Mouse (Mus musculus) midbrain, postnatal 0 days (tissue): Measurements from ENCODE around the gene Asna1. TPM values are rescaled to one million over a fixed set of nuclear protein-coding genes. Genes with fewer than 3 reads are reported as not detected.

Experiments
- ATAC-seq: fragments of 200-750 bp; cut with Nextera tagmentation; 2 replicates; pipeline ENCODE4 v1.8.0; 2017; ENCODE audit warnings: moderate number of reproducible peaks, mild to moderate bottlenecking, moderate TSS enrichment, moderate library complexity; ENCODE audit not compliant: low FRiP score
- DNase-seq: peaks from one replicate; pipeline ENCODE4 v3.0.0-alpha.2; 2015; ENCODE audit warnings: low spot score
- H3K27ac ChIP-seq: fragments of 300-500 bp; sonication (generic); 2 replicates; pipeline ENCODE4 v1.5.1; 2014; ENCODE audit warnings: low read depth, mild to moderate bottlenecking, low read length, mixed read lengths
- H3K27me3 ChIP-seq: fragments of 300-500 bp; sonication (generic); 2 replicates; pipeline ENCODE4 v1.6.1; 2014; ENCODE audit warnings: low read length, control low read depth, mixed read lengths; ENCODE audit not compliant: insufficient read depth
- H3K36me3 ChIP-seq: fragments of 300-500 bp; sonication (generic); 2 replicates; pipeline ENCODE4 v1.6.1; 2014; ENCODE audit warnings: low read length, control low read depth, mixed read lengths; ENCODE audit not compliant: insufficient read depth
- H3K4me1 ChIP-seq: fragments of 300-500 bp; sonication (generic); 2 replicates; pipeline ENCODE4 v1.6.1; 2014; ENCODE audit warnings: mild to moderate bottlenecking, control low read depth, antibody characterized with exemption, low read length, mixed read lengths; ENCODE audit not compliant: insufficient read depth
- H3K4me2 ChIP-seq: fragments of 300-500 bp; sonication (generic); 2 replicates; pipeline ENCODE4 v1.6.1; 2014; ENCODE audit warnings: low read depth, mild to moderate bottlenecking, low read length, mixed read lengths; ENCODE audit not compliant: poor library complexity, severe bottlenecking
- H3K4me3 ChIP-seq: fragments of 300-500 bp; sonication (generic); 2 replicates; pipeline ENCODE4 v1.5.1; 2014; ENCODE audit warnings: low read depth, mild to moderate bottlenecking, low read length, moderate library complexity
- H3K9ac ChIP-seq: fragments of 300-500 bp; sonication (generic); replicated peaks from 2 replicates; pipeline ENCODE4 v1.6.1; 2014; ENCODE audit warnings: mild to moderate bottlenecking, low read length, moderate library complexity, mixed read lengths; ENCODE audit not compliant: poor library complexity, severe bottlenecking
- H3K9me3 ChIP-seq: fragments of 300-500 bp; sonication (generic); 2 replicates; pipeline ENCODE4 v1.6.1; 2016; ENCODE audit warnings: low read length, control low read depth
- CTCF ChIP-seq: IDR thresholded peaks from 2 replicates; pipeline ENCODE4 v1.5.1; 2016; ENCODE audit warnings: antibody characterized with exemption, mild to moderate bottlenecking
- WGBS: fragments of 180-500 bp; shearing (Covaris S2); extraction: QIAGEN DNeasy Blood & Tissue Kit; methylation state at CpG from one replicate; pipeline ENCODE4 v1.1.7; 2014; 5-methylcytosine and 5-hydroxymethylcytosine counted together
- microRNA-seq: library from miRNA; unstranded; fragments of <30 nt; microRNA quantifications from one replicate; pipeline ENCODE4, GENCODE M21; 2016; ENCODE audit warnings: borderline number of aligned reads
- polyA plus RNA-seq: library from polyadenylated mRNA; unstranded; fragments of >200 nt; fragmentation: Nextera tagmentation; extraction: Ambion mirVana; gene quantifications from 2 replicates; pipeline ENCODE4 v1.2.1, GENCODE M21; 2015
- total RNA-seq: library from RNA; depleted of rRNA; stranded (reverse); fragments of >200 nt; gene quantifications from 2 replicates; pipeline ENCODE4 v1.2.3, GENCODE M21; 2014; rRNA removed

Gene Asna1
- total and polyA plus RNA-seq, 2 experiments from 2014 or later, result 137 to 172 TPM

DNA sequence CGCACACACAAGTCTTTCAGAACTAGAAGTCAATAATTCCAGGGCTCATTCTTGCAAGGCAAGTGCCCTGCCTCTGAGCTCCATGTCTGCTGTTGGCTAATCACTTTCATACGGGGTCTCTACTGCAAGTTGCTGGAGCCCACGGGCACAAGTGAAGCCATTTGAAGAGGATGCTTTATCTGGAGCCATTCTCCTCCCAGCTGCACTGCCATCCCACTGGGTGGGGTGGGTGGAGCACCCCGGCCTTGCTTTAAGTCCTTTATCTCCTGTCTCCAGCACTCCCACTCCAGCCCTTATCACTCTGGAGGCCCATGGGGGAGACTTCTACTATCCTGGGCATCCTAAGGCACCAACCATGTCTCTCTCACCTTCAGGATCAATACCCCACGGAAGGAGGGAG, 54.2 kb downstream of the Asna1 start:
- DNase-seq (no peak), ATAC-seq (no peak)
- Histone ChIP-seq H3K4me2 (peak overlapping the region; percentile 86), H3K9me3 (no peaks in the 10 kb centered on the region), H3K27ac (peak overlapping the region; percentile 91), H3K27me3 (no peaks in the 10 kb centered on the region), H3K9ac (peak overlapping the region; percentile 77; the same call in 1 of the 2 replicates), H3K4me1 (peaks cover 7% of the 10 kb centered on the region; the same call in 1 of the 2 replicates), H3K36me3 (peaks cover 20% of the 10 kb centered on the region), H3K4me3 (peak overlapping the region; percentile 74)
- WGBS, result 51% methylated on average over 5 of the region's 5 CpGs
- TF ChIP-seq CTCF, result no peak

DNA sequence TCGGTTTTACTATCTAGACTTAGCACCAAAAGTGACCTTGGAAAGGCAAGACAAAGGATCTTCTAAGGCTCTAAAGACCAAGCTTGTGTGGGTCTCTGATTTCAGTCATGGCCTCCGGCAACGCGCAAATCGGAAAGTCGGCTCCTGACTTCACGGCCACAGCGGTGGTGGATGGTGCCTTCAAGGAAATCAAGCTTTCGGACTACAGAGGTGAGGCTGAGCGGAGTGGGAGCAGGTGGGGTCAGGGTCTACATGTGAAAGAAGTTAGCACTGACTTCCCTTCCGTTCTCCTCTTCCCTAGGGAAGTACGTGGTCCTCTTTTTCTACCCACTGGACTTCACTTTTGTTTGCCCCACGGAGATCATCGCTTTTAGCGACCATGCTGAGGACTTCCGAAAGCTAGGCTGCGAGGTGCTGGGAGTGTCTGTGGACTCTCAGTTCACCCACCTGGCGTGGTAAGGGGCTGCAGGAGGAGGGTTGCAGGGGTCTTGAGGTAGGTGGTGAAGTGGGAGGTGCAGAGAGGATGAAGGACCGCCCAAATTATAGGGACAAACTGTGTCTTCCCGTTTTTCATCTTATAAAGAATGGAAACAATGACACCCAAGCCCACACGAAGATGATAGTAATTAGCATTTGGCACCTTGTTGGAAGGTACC, 54.8 kb downstream of the Asna1 start:
- Histone ChIP-seq H3K9me3 (no peaks in the 10 kb centered on the region), H3K36me3 (peaks cover 20% of the 10 kb centered on the region), H3K27me3 (no peaks in the 10 kb centered on the region), H3K9ac (peak overlapping the region; percentile 77), H3K4me3 (peak overlapping the region; percentile 74), H3K27ac (peak overlapping the region; percentile 91), H3K4me1 (peaks cover 9% of the 10 kb centered on the region; the same call in 1 of the 2 replicates), H3K4me2 (peak overlapping the region; percentile 86)
- DNase-seq (no peak), ATAC-seq (no peak)
- no peak for TF ChIP-seq CTCF
- WGBS, result 5% methylated on average over 21 of the region's 21 CpGs

DNA sequence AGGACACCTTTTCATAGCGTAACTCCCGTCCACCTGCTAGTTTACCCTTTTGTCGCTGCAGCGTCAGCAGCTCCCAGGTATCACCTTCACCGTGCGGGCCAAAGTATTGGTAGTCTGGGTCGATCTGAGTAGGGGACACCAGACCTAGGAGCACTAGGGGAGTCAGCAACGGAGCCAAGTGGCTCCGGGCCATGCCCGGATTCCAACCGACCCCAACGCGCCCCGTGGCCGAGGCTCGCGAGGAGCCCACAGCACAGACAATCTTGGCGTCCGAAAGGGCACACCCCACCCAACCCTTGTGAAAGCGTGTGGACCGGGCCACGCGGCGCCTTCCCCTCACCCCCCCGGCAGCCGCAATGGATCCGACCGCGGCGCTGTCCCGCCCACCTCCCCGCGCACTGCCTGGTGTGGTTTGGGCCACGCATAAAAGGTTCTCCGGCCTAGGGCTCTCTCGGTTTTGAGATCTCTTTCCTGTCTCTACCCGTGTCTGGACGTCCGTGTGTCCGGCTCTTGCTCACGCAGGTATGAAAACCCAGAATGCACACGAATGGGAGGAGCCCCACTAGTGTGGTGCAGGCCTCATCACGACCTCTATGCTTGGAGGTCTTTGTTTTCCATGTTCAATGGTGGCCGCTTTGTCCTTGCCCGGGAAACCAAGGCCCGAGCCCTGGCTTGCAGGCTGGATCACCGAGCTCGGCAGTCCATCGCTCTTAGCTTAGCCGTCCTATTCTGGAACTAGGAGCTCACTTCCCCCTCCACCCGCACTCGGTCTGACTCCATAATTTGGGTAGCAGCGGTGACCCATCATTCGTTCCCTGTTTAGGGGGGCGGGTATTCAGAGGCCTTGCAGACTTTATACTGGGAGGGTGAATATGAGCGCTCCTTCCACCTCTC, 55.6 kb downstream of the Asna1 start, which contains the start of the genes Gm49661, Prdx2 and Rnaseh2a:
Gene Gm49661 (minus strand): TSS at position 193 of the 894 bp plus-strand sequence.
Gene Prdx2 (plus strand): TSS at position 347 of the 894 bp plus-strand sequence.
Gene Rnaseh2a (minus strand): TSS at position 527 of the 894 bp plus-strand sequence.
- Histone ChIP-seq H3K27ac (peak within 1 kb of the TSS; percentile 91), H3K9ac (peak within 1 kb of the TSS; percentile 77), H3K4me3 (peak within 1 kb of the TSS; percentile 74), H3K4me1 (peaks cover 13% of the 10 kb centered on the region; the same call in 1 of the 2 replicates), H3K9me3 (no peaks in the 10 kb centered on the region), H3K4me2 (peak within 1 kb of the TSS; percentile 86), H3K27me3 (no peaks in the 10 kb centered on the region), H3K36me3 (peaks cover 20% of the 10 kb centered on the region)
- DNase-seq (peak; percentile 88), ATAC-seq (peak; percentile 83)
- TF ChIP-seq CTCF, result no peak
- WGBS, result under 1% methylated on average over 54 of the region's 56 CpGs

DNA sequence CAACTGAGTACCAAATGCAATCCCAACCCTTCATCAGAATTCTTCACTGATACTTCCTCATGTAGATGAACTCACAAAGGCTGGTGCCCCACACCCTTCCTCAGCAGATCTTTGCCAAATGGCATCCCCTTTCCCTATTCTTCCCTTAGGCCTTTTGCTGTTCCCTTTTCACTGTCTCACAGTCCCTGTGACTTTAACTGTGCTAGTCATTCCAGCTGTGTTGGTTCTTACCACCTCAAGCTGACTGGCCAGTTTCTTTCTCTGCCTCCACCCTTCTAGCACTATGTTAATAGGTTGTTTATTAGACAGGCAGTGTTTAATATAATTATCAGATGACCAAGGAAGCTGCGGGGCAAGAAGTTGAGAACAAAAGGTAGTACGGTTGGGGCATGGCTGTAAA, 56.4 kb downstream of the Asna1 start:
- ATAC-seq (no peak), DNase-seq (no peak)
- no peak for TF ChIP-seq CTCF
- H3K36me3 ChIP-seq, result peaks cover 20% of the 10 kb centered on the region
- H3K4me2 ChIP-seq, result peak overlapping the region; percentile 86
- peak overlapping the region; percentile 91 for H3K27ac ChIP-seq
- peaks cover 13% of the 10 kb centered on the region; the same call in 1 of the 2 replicates for H3K4me1 ChIP-seq
- WGBS, result 22% methylated on average over 2 of the region's 2 CpGs
- H3K9me3 ChIP-seq, result no peaks in the 10 kb centered on the region
- H3K9ac ChIP-seq, result peak overlapping the region; percentile 77; the same call in 1 of the 2 replicates
- peak overlapping the region; percentile 74 for H3K4me3 ChIP-seq
- H3K27me3 ChIP-seq, result no peaks in the 10 kb centered on the region

Small RNA genes within 50 kb of the gene (microRNA-seq; reads per million reads assigned to microRNA genes)
- gene Mir7070, result 3.4 reads per million, percentile 2 among the genes with 10 or more reads in this experiment

Other genes starting within 250 kb of the Asna1 start
- gene Nfix, start 224.9 kb downstream of the Asna1 start, total RNA-seq, result 40.1 and 62.5 TPM in 2 replicates
- gene Nfix, start 224.9 kb downstream of the Asna1 start, polyA plus RNA-seq, result 41.7 and 53.7 TPM in 2 replicates
- gene Dand5, start 202.5 kb downstream of the Asna1 start, total RNA-seq, result 7.6 and 7.7 TPM in 2 replicates
- gene Dand5, start 202.5 kb downstream of the Asna1 start, polyA plus RNA-seq, result 12.6 and 14.5 TPM in 2 replicates
- 27.5 and 28.2 TPM in 2 replicates for gene Gadd45gip1, start 193.8 kb downstream of the Asna1 start, total RNA-seq
- 42.9 and 45.1 TPM in 2 replicates for gene Gadd45gip1, start 193.8 kb downstream of the Asna1 start, polyA plus RNA-seq
- gene Rad23a, start 184.6 kb downstream of the Asna1 start, total RNA-seq, result 43.8 and 57.5 TPM in 2 replicates
- gene Rad23a, start 184.6 kb downstream of the Asna1 start, polyA plus RNA-seq, result 83.5 and 88.3 TPM in 2 replicates
- gene Calr, start 178.3 kb downstream of the Asna1 start, total RNA-seq, result 369 and 436 TPM in 2 replicates
- 444 and 445 TPM in 2 replicates for gene Calr, start 178.3 kb downstream of the Asna1 start, polyA plus RNA-seq
- gene Farsa, start 168.3 kb downstream of the Asna1 start, total RNA-seq, result 74.8 and 84.6 TPM in 2 replicates
- gene Farsa, start 168.3 kb downstream of the Asna1 start, polyA plus RNA-seq, result 92.7 and 103 TPM in 2 replicates
- 29.5 and 31.7 TPM in 2 replicates for gene Syce2, start 153.2 kb downstream of the Asna1 start, total RNA-seq
- gene Syce2, start 153.2 kb downstream of the Asna1 start, polyA plus RNA-seq, result 56.2 and 61.4 TPM in 2 replicates
- gene Gcdh, start 131.4 kb downstream of the Asna1 start, total RNA-seq, result 22.1 and 30.5 TPM in 2 replicates
- 33.2 and 35.3 TPM in 2 replicates for gene Gcdh, start 131.4 kb downstream of the Asna1 start, polyA plus RNA-seq
- 0.52 TPM in 1 of 2 replicates, not detected in the other for gene Klf1, start 123.4 kb downstream of the Asna1 start, total RNA-seq
- 0.36 and 0.52 TPM in 2 replicates for gene Klf1, start 123.4 kb downstream of the Asna1 start, polyA plus RNA-seq
- 4.3 and 5.7 TPM in 2 replicates for gene Dnase2a, start 116.7 kb downstream of the Asna1 start, total RNA-seq
- 6.7 and 8.2 TPM in 2 replicates for gene Dnase2a, start 116.7 kb downstream of the Asna1 start, polyA plus RNA-seq
- 85.9 and 92.0 TPM in 2 replicates for gene Mast1, start 87.9 kb downstream of the Asna1 start, total RNA-seq
- gene Mast1, start 87.9 kb downstream of the Asna1 start, polyA plus RNA-seq, result 79.8 and 89.0 TPM in 2 replicates
- 4.5 and 6.2 TPM in 2 replicates for gene Rtbdn, start 78.3 kb downstream of the Asna1 start, total RNA-seq
- 4.8 and 5.3 TPM in 2 replicates for gene Rtbdn, start 78.3 kb downstream of the Asna1 start, polyA plus RNA-seq
- not detected in 2 replicates for gene Gm49661, start 55.8 kb downstream of the Asna1 start, total RNA-seq
- gene Gm49661, start 55.8 kb downstream of the Asna1 start, polyA plus RNA-seq, result not detected in 2 replicates
- gene Prdx2, start 55.7 kb downstream of the Asna1 start, total RNA-seq, result 720 and 802 TPM in 2 replicates
- 904 and 934 TPM in 2 replicates for gene Prdx2, start 55.7 kb downstream of the Asna1 start, polyA plus RNA-seq
- 40.5 and 48.9 TPM in 2 replicates for gene Rnaseh2a, start 55.5 kb downstream of the Asna1 start, total RNA-seq
- gene Rnaseh2a, start 55.5 kb downstream of the Asna1 start, polyA plus RNA-seq, result 36.5 and 39.7 TPM in 2 replicates
- 11.3 and 15.9 TPM in 2 replicates for gene Junb, start 46.6 kb downstream of the Asna1 start, total RNA-seq
- gene Junb, start 46.6 kb downstream of the Asna1 start, polyA plus RNA-seq, result 5.3 and 6.1 TPM in 2 replicates
- gene Hook2, start 34.7 kb downstream of the Asna1 start, total RNA-seq, result 21.4 and 32.5 TPM in 2 replicates
- 40.1 and 41.3 TPM in 2 replicates for gene Hook2, start 34.7 kb downstream of the Asna1 start, polyA plus RNA-seq
- 0.47 TPM in 1 of 2 replicates, not detected in the other for gene Best2, start 10.8 kb downstream of the Asna1 start, total RNA-seq
- gene Best2, start 10.8 kb downstream of the Asna1 start, polyA plus RNA-seq, result 0.15 and 0.27 TPM in 2 replicates
- gene Trir, start 1.5 kb upstream of the Asna1 start, total RNA-seq, result 266 and 292 TPM in 2 replicates
- 144 and 145 TPM in 2 replicates for gene Trir, start 1.5 kb upstream of the Asna1 start, polyA plus RNA-seq
- 173 and 174 TPM in 2 replicates for gene Tnpo2, start 11.6 kb upstream of the Asna1 start, total RNA-seq
- 53.5 and 53.7 TPM in 2 replicates for gene Tnpo2, start 11.6 kb upstream of the Asna1 start, polyA plus RNA-seq
- gene Fbxw9, start 34.8 kb upstream of the Asna1 start, total RNA-seq, result 113 and 120 TPM in 2 replicates
- gene Fbxw9, start 34.8 kb upstream of the Asna1 start, polyA plus RNA-seq, result 92.1 and 97.1 TPM in 2 replicates
- gene Gm5741, start 42.7 kb upstream of the Asna1 start, total RNA-seq, result not detected in 2 replicates
- 2.2 TPM in 1 of 2 replicates, not detected in the other for gene Gm5741, start 42.7 kb upstream of the Asna1 start, polyA plus RNA-seq
- gene Dhps, start 46.5 kb upstream of the Asna1 start, total RNA-seq, result 66.3 and 77.1 TPM in 2 replicates
- 128 and 129 TPM in 2 replicates for gene Dhps, start 46.5 kb upstream of the Asna1 start, polyA plus RNA-seq
- 92.6 and 105 TPM in 2 replicates for gene Wdr83os, start 55.5 kb upstream of the Asna1 start, total RNA-seq
- gene Wdr83os, start 55.5 kb upstream of the Asna1 start, polyA plus RNA-seq, result 129 and 137 TPM in 2 replicates
- 27.4 and 34.1 TPM in 2 replicates for gene Wdr83, start 56.0 kb upstream of the Asna1 start, total RNA-seq
- 37.0 and 39.9 TPM in 2 replicates for gene Wdr83, start 56.0 kb upstream of the Asna1 start, polyA plus RNA-seq
- 29.7 and 33.7 TPM in 2 replicates for gene Man2b1, start 58.0 kb upstream of the Asna1 start, total RNA-seq
- gene Man2b1, start 58.0 kb upstream of the Asna1 start, polyA plus RNA-seq, result 18.7 and 19.7 TPM in 2 replicates
- 2.6 and 4.9 TPM in 2 replicates for gene Zfp791, start 97.8 kb upstream of the Asna1 start, total RNA-seq
- 2.3 and 2.7 TPM in 2 replicates for gene Zfp791, start 97.8 kb upstream of the Asna1 start, polyA plus RNA-seq
- gene Cks1brt, start 126.6 kb upstream of the Asna1 start, total RNA-seq, result not detected in 2 replicates
- not detected in 2 replicates for gene Cks1brt, start 126.6 kb upstream of the Asna1 start, polyA plus RNA-seq
- not detected in 2 replicates for gene Olfr371, start 200.7 kb upstream of the Asna1 start, total RNA-seq
- gene Olfr371, start 200.7 kb upstream of the Asna1 start, polyA plus RNA-seq, result not detected in 2 replicates